Mouse (Mus musculus) kidney, postnatal 0 days (tissue): ENCODE results near the gene Arhgef40. TPM values are rescaled to one million over a fixed set of nuclear protein-coding genes. Genes with fewer than 3 reads are reported as not detected.
"Not testable (repeated sequence)": the region's sequence is repeated elsewhere in the genome, so short reads cannot be mapped to it uniquely, and the experiment has no call there.

Experiments used
- ATAC-seq: fragments of 200-750 bp; cut with Nextera tagmentation; replicated peaks from 2 replicates; pipeline ENCODE4 v1.8.0; 2017; ENCODE audit warnings: low read depth, moderate number of reproducible peaks, moderate TSS enrichment, moderate library complexity; ENCODE audit not compliant: low FRiP score
- DNase-seq: peaks from one replicate; pipeline ENCODE4 v3.0.0-alpha.2; 2016; ENCODE audit warnings: low spot score
- H3K27ac ChIP-seq: fragments of 300-500 bp; sonication (generic); 2 replicates; pipeline ENCODE4 v1.5.1; 2014; ENCODE audit warnings: mild to moderate bottlenecking
- H3K27me3 ChIP-seq: fragments of 300-500 bp; sonication (generic); 2 replicates; pipeline ENCODE4 v1.6.1; 2014; ENCODE audit warnings: low read length, mixed read lengths; ENCODE audit not compliant: insufficient read depth
- H3K36me3 ChIP-seq: fragments of 300-500 bp; sonication (generic); 2 replicates; pipeline ENCODE4 v1.6.1; 2014; ENCODE audit warnings: low read length, mixed read lengths; ENCODE audit not compliant: insufficient read depth
- H3K4me1 ChIP-seq: fragments of 300-500 bp; sonication (generic); replicated peaks from 2 replicates; pipeline ENCODE4 v1.6.1; 2014; ENCODE audit warnings: antibody characterized with exemption, low read length, mixed read lengths; ENCODE audit not compliant: insufficient read depth
- H3K4me2 ChIP-seq: fragments of 300-500 bp; sonication (generic); 2 replicates; pipeline ENCODE4 v1.6.1; 2014; ENCODE audit warnings: mild to moderate bottlenecking, low read length, moderate library complexity, mixed read lengths
- H3K4me3 ChIP-seq: fragments of 300-500 bp; sonication (generic); replicated peaks from 2 replicates; pipeline ENCODE4 v1.5.1; 2014; ENCODE audit warnings: low read depth, low read length
- H3K9ac ChIP-seq: fragments of 300-500 bp; sonication (generic); 2 replicates; pipeline ENCODE4 v1.6.1; 2014; ENCODE audit warnings: low read depth, low read length
- H3K9me3 ChIP-seq: fragments of 300-500 bp; sonication (generic); replicated peaks from 2 replicates; pipeline ENCODE4 v1.6.1; 2016; ENCODE audit warnings: low read length, inconsistent platforms, mixed read lengths
- CTCF ChIP-seq: IDR thresholded peaks from 2 replicates; pipeline ENCODE4 v1.5.1; 2016; ENCODE audit warnings: antibody characterized with exemption, low read depth, mild to moderate bottlenecking, moderate library complexity
- WGBS: fragments of 180-500 bp; shearing (Covaris S2); extraction: QIAGEN DNeasy Blood & Tissue Kit; methylation state at CpG from one replicate; pipeline ENCODE4 v1.1.7; 2014; 5-methylcytosine and 5-hydroxymethylcytosine counted together
- polyA plus RNA-seq: library from polyadenylated mRNA; unstranded; fragments of >200 nt; fragmentation: Nextera tagmentation; extraction: Ambion mirVana; gene quantifications from 2 replicates; pipeline ENCODE4 v1.2.1, GENCODE M21; 2015

The Arhgef40 gene
- polyA plus RNA-seq, 1 experiment from 2014 or later, result 58.0 TPM

DNA sequence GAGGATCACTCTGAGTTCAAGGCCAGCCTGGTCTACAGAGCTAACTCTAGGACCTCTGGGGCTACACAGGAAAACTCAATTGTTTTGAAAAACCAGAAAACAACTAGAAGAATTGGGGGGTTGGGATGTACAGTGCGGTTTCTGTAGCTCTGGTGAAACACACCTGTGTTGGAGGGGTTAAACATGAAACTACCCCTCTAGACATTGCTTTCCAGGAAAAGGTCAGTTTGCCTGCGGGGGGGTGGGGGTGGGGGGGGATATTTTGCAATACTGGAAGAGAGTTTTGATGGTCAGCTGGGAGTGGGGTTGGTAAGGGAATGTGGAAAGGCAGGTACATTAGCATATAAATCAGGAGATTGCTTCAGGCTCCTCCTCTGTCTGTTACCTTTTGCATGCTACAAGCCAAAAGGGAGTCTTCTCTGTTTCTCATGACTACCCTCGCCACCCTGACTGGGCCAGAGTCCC is 37.8 kb downstream of the Arhgef40 start:
- no peak for ATAC-seq
- no peaks in the 10 kb centered on the region for H3K36me3 ChIP-seq
- H3K27ac ChIP-seq, result peak overlapping the region; percentile 79
- H3K9me3 ChIP-seq, result no peaks in the 10 kb centered on the region
- 63% methylated on average over 3 of the region's 3 CpGs for WGBS
- H3K4me2 ChIP-seq, result peak overlapping the region; percentile 51
- H3K9ac ChIP-seq, result no peak overlapping the region
- TF ChIP-seq CTCF, result no peak
- peaks cover 15% of the 10 kb centered on the region for H3K4me1 ChIP-seq
- H3K27me3 ChIP-seq, result no peaks in the 10 kb centered on the region
- DNase-seq, result no peak
- peak overlapping the region; percentile 2; the same call in 1 of the 2 replicates for H3K4me3 ChIP-seq

DNA sequence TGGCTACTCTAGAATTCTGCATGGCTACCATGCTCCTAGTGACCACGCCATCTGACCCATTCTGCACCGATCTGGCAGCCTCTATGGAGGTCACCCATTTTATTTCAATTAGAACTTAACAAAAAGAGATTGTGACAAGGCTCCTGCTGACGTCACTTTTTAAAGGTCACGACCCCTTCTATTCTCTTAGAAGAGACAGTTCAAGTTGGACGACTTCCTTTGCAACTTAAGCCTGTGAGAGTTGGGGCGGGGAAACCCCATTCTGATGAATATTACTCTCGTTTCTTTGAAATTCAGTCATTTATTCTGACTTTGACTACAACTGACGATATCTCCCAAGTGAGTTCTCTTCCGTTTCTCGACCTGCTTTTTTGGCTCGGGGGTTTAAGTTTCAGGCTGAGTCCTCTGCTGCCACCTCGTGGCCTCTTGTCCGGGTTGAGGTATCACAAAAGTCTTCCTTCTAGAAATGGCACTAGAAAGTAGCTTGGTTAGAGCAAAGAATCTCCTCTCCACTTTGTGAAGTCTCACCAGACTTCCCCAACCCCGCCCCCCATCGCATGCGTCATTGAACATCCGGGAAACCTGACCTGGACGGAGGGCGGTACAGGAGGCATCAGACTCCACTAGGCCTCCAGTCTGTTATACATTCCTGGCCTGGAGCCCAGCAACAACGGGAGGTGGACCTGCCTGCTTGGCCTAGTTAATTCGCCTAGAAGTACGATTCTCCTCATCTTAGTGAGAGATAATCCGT is 38.4 kb downstream of the Arhgef40 start:
- H3K4me2 ChIP-seq, result peak overlapping the region; percentile 51
- H3K27me3 ChIP-seq, result no peaks in the 10 kb centered on the region
- TF ChIP-seq CTCF, result peak; percentile 88
- ATAC-seq (peak; percentile 61), DNase-seq (peak; percentile 97)
- H3K4me1 ChIP-seq, result peaks cover 13% of the 10 kb centered on the region
- H3K9ac ChIP-seq, result peak overlapping the region; percentile 31
- no peaks in the 10 kb centered on the region for H3K9me3 ChIP-seq
- peak overlapping the region; percentile 2; the same call in 1 of the 2 replicates for H3K4me3 ChIP-seq
- peak overlapping the region; percentile 79 for H3K27ac ChIP-seq
- no peaks in the 10 kb centered on the region for H3K36me3 ChIP-seq
- WGBS, result 4% methylated on average over 23 of the region's 23 CpGs

DNA sequence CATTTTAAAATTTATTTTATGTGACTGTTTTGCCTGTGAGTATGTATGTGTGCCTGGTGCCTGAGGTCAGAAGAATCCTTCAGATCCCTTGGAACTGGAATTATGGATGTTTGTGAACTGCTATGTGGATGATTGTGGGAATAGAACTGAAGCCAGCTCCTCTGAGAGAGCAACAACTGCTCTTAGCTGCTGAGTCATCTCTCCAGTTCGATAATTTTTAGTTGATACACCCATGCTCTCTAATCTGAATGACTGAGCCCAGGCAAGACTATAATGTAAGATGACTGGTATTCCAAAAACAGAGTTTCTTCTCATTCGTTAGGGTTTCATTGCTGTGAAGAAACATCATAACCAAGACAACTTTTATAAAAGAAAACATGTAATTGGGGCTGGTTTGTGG is 39.6 kb downstream of the Arhgef40 start:
- Histone ChIP-seq H3K9ac (no peak overlapping the region), H3K36me3 (no peaks in the 10 kb centered on the region), H3K9me3 (no peaks in the 10 kb centered on the region), H3K4me2 (no peak overlapping the region), H3K4me1 (peaks cover 5% of the 10 kb centered on the region), H3K27ac (no peak overlapping the region), H3K4me3 (no peak overlapping the region), H3K27me3 (no peaks in the 10 kb centered on the region)
- 85% methylated on average over 2 of the region's 2 CpGs for WGBS
- ATAC-seq, result no peak
- no peak for DNase-seq
- TF ChIP-seq CTCF, result no peak

DNA sequence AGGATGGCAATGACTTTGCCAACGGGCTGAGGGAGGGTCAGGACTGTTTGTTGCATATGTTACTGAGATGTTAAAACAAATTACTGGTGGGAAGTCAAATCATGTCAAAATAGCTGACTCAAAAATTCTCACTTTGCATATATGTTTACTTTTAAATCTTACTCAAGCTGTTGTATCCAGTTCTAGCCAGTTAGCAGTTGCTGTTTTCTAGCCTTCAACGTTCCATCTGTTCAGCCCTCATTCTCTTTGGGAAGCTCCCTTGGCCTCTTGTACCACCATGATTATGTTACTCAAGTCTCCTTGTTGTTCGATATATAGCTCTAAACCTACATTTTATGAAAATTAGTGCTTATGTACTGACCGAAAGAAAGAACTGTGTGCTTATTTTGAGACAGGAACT is 41.8 kb downstream of the Arhgef40 start:
- no peak for ATAC-seq
- TF ChIP-seq CTCF, result no peak
- peaks cover 3% of the 10 kb centered on the region for H3K4me1 ChIP-seq
- H3K9me3 ChIP-seq, result no peaks in the 10 kb centered on the region
- H3K4me2 ChIP-seq, result no peak overlapping the region
- no peak for DNase-seq
- no peaks in the 10 kb centered on the region for H3K27me3 ChIP-seq
- H3K27ac ChIP-seq, result no peak overlapping the region
- no peak overlapping the region for H3K9ac ChIP-seq
- no peak overlapping the region for H3K4me3 ChIP-seq
- 83% methylated on average over 4 of the region's 4 CpGs for WGBS
- H3K36me3 ChIP-seq, result no peaks in the 10 kb centered on the region

DNA sequence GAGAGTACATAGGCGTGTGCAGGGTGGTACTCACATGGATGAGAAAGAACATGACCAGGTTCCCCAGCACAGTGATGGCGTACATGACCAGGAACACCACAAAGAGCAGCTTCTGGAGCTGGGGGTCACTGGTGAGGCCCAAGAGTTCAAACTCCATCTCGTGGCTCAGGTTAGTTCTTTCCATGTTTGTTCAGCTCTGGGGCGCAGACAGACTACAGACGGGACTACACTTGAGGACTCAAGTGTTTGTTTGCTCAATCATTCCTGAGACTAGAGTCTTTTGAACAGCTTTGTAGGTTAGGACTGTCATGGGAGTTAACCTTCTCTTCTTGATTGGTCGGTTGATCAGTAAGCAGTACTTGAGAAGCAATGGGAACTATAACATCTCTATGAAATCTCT is 51.4 kb downstream of the Arhgef40 start:
- no peak for ATAC-seq
- Histone ChIP-seq H3K4me2 (no peak overlapping the region), H3K4me3 (no peak overlapping the region), H3K27ac (no peak overlapping the region), H3K9ac (no peak overlapping the region), H3K4me1 (no peaks in the 10 kb centered on the region), H3K27me3 (no peaks in the 10 kb centered on the region), H3K9me3 (no peaks in the 10 kb centered on the region), H3K36me3 (no peaks in the 10 kb centered on the region)
- no peak for DNase-seq
- no peak for TF ChIP-seq CTCF
- WGBS, result 92% methylated on average over 6 of the region's 6 CpGs

DNA sequence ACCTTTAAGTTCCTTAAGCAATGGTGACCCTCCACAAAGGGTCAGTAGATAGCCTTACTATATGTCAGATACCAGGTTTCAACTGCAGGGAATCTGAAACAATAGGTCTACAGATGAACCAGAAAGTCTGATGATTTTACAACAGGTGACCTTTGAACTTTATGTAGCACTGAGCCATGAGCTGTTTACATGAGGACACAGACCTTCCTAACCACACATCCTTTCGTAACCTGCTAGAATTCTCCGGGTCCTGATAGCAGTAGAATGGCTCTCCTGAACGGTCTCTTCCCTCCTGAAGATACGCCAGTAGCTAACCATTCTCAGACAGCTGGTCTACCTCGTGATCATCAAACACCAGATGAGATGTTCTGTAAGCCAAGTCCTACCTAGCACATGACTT is 54.8 kb downstream of the Arhgef40 start:
- no peaks in the 10 kb centered on the region for H3K9me3 ChIP-seq
- H3K27ac ChIP-seq, result no peak overlapping the region
- no peak overlapping the region for H3K4me3 ChIP-seq
- H3K9ac ChIP-seq, result no peak overlapping the region
- WGBS, result 86% methylated on average over 5 of the region's 5 CpGs
- H3K4me1 ChIP-seq, result no peaks in the 10 kb centered on the region
- no peaks in the 10 kb centered on the region for H3K27me3 ChIP-seq
- DNase-seq (no peak), ATAC-seq (no peak)
- no peak for TF ChIP-seq CTCF
- no peak overlapping the region for H3K4me2 ChIP-seq
- H3K36me3 ChIP-seq, result no peaks in the 10 kb centered on the region

DNA sequence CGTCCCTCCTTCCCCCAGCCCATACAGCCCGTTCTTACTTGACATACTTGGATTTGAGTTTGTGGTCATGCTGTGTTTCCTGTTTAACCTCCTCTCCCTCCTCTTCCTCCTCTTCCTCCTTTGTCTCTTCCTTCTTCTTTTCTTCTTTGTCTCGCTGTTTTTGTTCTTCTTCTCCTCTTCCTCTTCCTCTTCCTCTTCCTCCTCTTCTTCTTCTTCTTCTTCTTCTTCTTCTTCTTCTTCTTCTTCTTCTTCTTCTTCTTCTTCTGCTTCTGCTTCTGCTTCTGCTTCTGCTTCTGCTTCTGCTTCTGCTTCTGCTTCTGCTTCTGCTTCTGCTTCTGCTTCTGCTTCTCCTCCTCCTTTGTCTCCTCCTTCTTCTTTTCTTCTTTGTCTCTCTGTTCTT is 57.8 kb downstream of the Arhgef40 start, which contains the start of gene Olfr221:
Olfr221 (minus strand) TSS at position 101 of the 400 bp plus-strand sequence.
- WGBS, result 63% methylated on average over 3 of the region's 3 CpGs
- not testable (repeated sequence) for H3K9me3 ChIP-seq, ATAC-seq, H3K9ac ChIP-seq, DNase-seq, H3K27ac ChIP-seq, H3K36me3 ChIP-seq, H3K4me1 ChIP-seq, H3K27me3 ChIP-seq, H3K4me2 ChIP-seq, H3K4me3 ChIP-seq
